Mouse (Mus musculus) E14TG2a.4 (cell line): Measurements from ENCODE around the gene Atp1a2.
"Not testable (repeated sequence)": the region's sequence is repeated elsewhere in the genome, so short reads cannot be mapped to it uniquely, and the experiment has no call there.

ENCODE experiments used
- H3K27me3 ChIP-seq: 2 replicates; pipeline ENCODE4 v1.6.1; 2014; ENCODE audit warnings: low read length, control low read depth; ENCODE audit not compliant: insufficient read depth
- H3K36me3 ChIP-seq: 2 replicates; pipeline ENCODE4 v1.6.1; 2014; ENCODE audit warnings: low read length, control low read depth; ENCODE audit not compliant: insufficient read depth
- H3K4me1 ChIP-seq: replicated peaks from 2 replicates; pipeline ENCODE4 v1.6.1; 2014; ENCODE audit warnings: low read depth, low read length, control low read depth
- H3K4me3 ChIP-seq: replicated peaks from 2 replicates; pipeline ENCODE4 v1.5.1; 2014; ENCODE audit warnings: mild to moderate bottlenecking, low read length
- H3K9me3 ChIP-seq: 2 replicates; pipeline ENCODE4 v1.6.1; 2014; ENCODE audit warnings: low read length, control low read depth
- CTCF ChIP-seq: conservative IDR thresholded peaks from 2 replicates; pipeline ENCODE4 v1.5.1; 2014; ENCODE audit warnings: low read length
- NANOG ChIP-seq: IDR thresholded peaks from 2 replicates; pipeline ENCODE4 v1.6.1; 2014; ENCODE audit warnings: borderline replicate concordance, low read length, mixed read lengths
- POU5F1 ChIP-seq: IDR thresholded peaks from 2 replicates; pipeline ENCODE4 v1.6.1; 2014; ENCODE audit warnings: low read length, borderline replicate concordance

The Atp1a2 gene

GRCm38 (mm10) chr1:172258314-172258713 lies 39.5 kb downstream of the Atp1a2 start, which contains the start of gene Atp1a4:
Atp1a4 (minus strand) TSS chr1:172258414.
- Histone ChIP-seq H3K27me3 (peaks cover 3% of the 10 kb centered on the region; the same call in 1 of the 2 replicates), H3K36me3 (no peaks in the 10 kb centered on the region), H3K4me3 (no peak within 1 kb of the TSS), H3K9me3 (no peaks in the 10 kb centered on the region), H3K4me1 (peaks cover 13% of the 10 kb centered on the region)
- TF ChIP-seq POU5F1: no peak
- TF ChIP-seq CTCF: no peak
- TF ChIP-seq NANOG: no peak

- Histone ChIP-seq H3K4me3 (no peak overlapping the region), H3K36me3 (no peaks in the 10 kb centered on the region), H3K4me1 (peaks cover 24% of the 10 kb centered on the region), H3K27me3 (peaks cover 25% of the 10 kb centered on the region), H3K9me3 (no peaks in the 10 kb centered on the region)
- TF ChIP-seq CTCF (peak; percentile 69), NANOG (no peak)
Observed at GRCm38 (mm10) chr1:172247679-172248078, 50.2 kb downstream of the Atp1a2 start.

- H3K9me3 ChIP-seq: no peaks in the 10 kb centered on the region
- TF ChIP-seq POU5F1: no peak
- TF ChIP-seq NANOG: no peak
- no peaks in the 10 kb centered on the region for H3K36me3 ChIP-seq
- no peak overlapping the region for H3K4me3 ChIP-seq
- peaks cover 29% of the 10 kb centered on the region for H3K4me1 ChIP-seq
- peaks cover 25% of the 10 kb centered on the region for H3K27me3 ChIP-seq
Observed at GRCm38 (mm10) chr1:172247216-172247615, 50.6 kb downstream of the Atp1a2 start.

- Histone ChIP-seq H3K4me1 (peaks cover 54% of the 10 kb centered on the region), H3K27me3 (peaks cover 21% of the 10 kb centered on the region), H3K4me3 (peak overlapping the region; percentile 57)
- H3K9me3 ChIP-seq, H3K36me3 ChIP-seq: not testable (repeated sequence)
Observed at GRCm38 (mm10) chr1:172244645-172245044, 53.2 kb downstream of the Atp1a2 start.

- H3K4me3 ChIP-seq: no peak overlapping the region
- no peak for TF ChIP-seq NANOG
- no peak for TF ChIP-seq POU5F1
- TF ChIP-seq CTCF: 0 out of 2 replicates have a peak, but pooled peaks have one; percentile 10
- H3K36me3 ChIP-seq: no peaks in the 10 kb centered on the region
- H3K4me1 ChIP-seq: peaks cover 62% of the 10 kb centered on the region
- no peaks in the 10 kb centered on the region for H3K9me3 ChIP-seq
- H3K27me3 ChIP-seq: peaks cover 19% of the 10 kb centered on the region
Observed at GRCm38 (mm10) chr1:172243547-172244205, 54.2 kb downstream of the Atp1a2 start.

GRCm38 (mm10) chr1:172242401-172242800 lies 55.5 kb downstream of the Atp1a2 start:
- Histone ChIP-seq H3K36me3 (no peaks in the 10 kb centered on the region), H3K9me3 (no peaks in the 10 kb centered on the region), H3K27me3 (peaks cover 19% of the 10 kb centered on the region), H3K4me1 (peaks cover 72% of the 10 kb centered on the region), H3K4me3 (no peak overlapping the region)
- TF ChIP-seq POU5F1: no peak
- no peak for TF ChIP-seq CTCF
- no peak for TF ChIP-seq NANOG

GRCm38 (mm10) chr1:172240945-172241708 lies 56.7 kb downstream of the Atp1a2 start:
- Histone ChIP-seq H3K4me3 (no peak overlapping the region), H3K4me1 (peaks cover 78% of the 10 kb centered on the region), H3K36me3 (no peaks in the 10 kb centered on the region), H3K9me3 (no peaks in the 10 kb centered on the region), H3K27me3 (peaks cover 19% of the 10 kb centered on the region)
- TF ChIP-seq CTCF: no peak
- TF ChIP-seq POU5F1: no peak
- no peak for TF ChIP-seq NANOG

- Histone ChIP-seq H3K4me1 (no peaks in the 10 kb centered on the region), H3K27me3 (0 out of 2 replicates have a peak, but pooled peaks cover 4% of the 10 kb centered on the region), H3K36me3 (peaks cover 5% of the 10 kb centered on the region; the same call in 1 of the 2 replicates), H3K4me3 (no peak overlapping the region), H3K9me3 (no peaks in the 10 kb centered on the region)
- TF ChIP-seq POU5F1 (no peak), NANOG (no peak), CTCF (no peak)
Observed at GRCm38 (mm10) chr1:172229215-172229614, 68.6 kb downstream of the Atp1a2 start.

- H3K9me3 ChIP-seq: no peaks in the 10 kb centered on the region
- H3K36me3 ChIP-seq: peaks cover 5% of the 10 kb centered on the region; the same call in 1 of the 2 replicates
- H3K27me3 ChIP-seq: 0 out of 2 replicates have a peak, but pooled peaks cover 4% of the 10 kb centered on the region
- H3K4me3 ChIP-seq: no peak overlapping the region
- no peak for TF ChIP-seq NANOG
- TF ChIP-seq CTCF: no peak
- TF ChIP-seq POU5F1: no peak
- H3K4me1 ChIP-seq: no peaks in the 10 kb centered on the region
Observed at GRCm38 (mm10) chr1:172228209-172228608, 69.7 kb downstream of the Atp1a2 start.
